Mouse (Mus musculus) cerebellum, adult 2 months (tissue): Measurements from ENCODE around the gene Sirt1.

Source experiments
- CTCF ChIP-seq: fragments of 200-500 bp; IDR thresholded peaks from 2 replicates; pipeline ENCODE4 v1.5.1; 2011; ENCODE audit warnings: low read depth, mild to moderate bottlenecking, control low read depth, low read length, moderate library complexity, borderline replicate concordance; ENCODE audit not compliant: insufficient read depth
- POLR2A ChIP-seq: fragments of 200-500 bp; IDR thresholded peaks from 2 replicates; pipeline ENCODE4 v1.6.1; 2011; ENCODE audit warnings: low read length, control low read depth, borderline replicate concordance; ENCODE audit not compliant: insufficient read depth

DNA sequence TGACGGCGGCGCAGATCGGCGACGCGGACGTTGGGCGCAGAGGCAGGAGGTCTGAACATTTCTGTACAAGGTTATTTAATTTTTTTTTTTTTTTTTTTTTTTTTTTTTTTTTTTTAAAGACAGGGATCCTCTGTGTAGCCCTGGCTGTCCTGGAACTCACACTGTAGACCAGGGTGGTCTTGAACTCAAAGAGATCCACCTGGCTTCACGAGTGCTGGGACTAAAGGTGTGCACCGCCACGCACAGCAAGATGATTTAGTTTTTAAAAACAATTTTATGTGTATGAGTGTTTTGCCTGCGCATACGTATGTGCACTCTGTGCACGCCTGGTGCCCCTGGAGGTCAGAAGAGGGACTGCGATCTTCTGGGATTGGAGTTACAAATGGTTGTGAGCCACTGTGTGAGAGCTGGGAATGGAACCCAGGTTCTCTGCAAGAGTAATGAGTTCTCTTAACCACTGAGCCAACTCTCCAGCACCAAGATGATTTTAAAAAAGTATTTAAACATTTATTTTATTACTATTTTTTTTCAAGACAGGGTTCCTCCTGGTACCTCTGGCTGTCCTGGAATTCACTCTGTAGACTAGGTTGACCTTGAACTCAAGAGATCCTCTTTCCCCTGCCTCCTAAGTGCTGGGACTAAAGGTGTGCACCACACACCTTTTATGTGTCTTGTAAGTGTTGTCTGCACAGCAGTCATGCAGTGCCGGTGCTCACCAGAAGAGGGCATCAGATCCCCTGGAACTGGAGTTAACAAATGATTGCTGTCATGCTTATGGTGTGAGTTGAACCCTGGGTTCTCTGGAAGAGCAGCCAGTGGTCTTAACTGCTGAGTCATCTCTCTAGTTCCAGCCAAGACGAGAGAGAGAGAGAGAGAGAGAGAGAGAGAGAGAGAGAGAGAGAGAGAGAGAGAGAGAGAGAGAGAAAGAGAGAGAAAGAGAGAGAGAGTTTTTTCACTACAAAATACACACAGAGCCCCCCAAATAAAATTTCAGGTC is 40.5 kb upstream of the Sirt1 start, which contains the start of gene Gm7075:
- peak; percentile 52 for TF ChIP-seq CTCF
- TF ChIP-seq POLR2A = no peak
